Mouse (Mus musculus): ENCODE data around the gene Mrfap1. TPM values are rescaled to one million over a fixed set of nuclear protein-coding genes. Genes with fewer than 3 reads are reported as not detected.

The Mrfap1 gene
- polyA plus RNA-seq, 1 experiment from 2014 or later: 504 TPM

DNA sequence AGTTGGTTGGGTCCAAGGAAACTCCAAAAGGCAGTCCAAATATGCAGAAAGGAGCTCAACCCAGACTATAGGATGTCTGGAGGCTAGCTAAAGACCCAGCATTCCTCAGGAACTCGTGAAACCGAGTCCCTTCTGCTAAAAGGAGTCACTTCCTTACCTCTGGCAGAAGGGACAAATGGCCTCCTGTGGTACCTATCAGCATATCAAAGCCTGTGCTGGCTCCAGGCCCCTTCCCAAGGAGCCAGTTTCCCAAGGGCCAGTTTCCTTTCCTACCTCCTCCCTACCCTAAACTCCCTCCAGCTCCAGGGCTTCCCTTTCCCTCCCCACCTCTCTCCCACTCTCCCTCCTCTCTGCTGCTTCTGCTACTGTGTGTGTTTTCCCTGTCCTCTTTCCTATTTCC lies 19.4 kb downstream of the Mrfap1 start:
- Histone ChIP-seq H3K9ac (no peak overlapping the region), H3K4me3 (replicated peaks) (no peak overlapping the region)
- 4% methylated on average over 2 of the region's 2 CpGs for whole genome bisulfite sequencing

DNA sequence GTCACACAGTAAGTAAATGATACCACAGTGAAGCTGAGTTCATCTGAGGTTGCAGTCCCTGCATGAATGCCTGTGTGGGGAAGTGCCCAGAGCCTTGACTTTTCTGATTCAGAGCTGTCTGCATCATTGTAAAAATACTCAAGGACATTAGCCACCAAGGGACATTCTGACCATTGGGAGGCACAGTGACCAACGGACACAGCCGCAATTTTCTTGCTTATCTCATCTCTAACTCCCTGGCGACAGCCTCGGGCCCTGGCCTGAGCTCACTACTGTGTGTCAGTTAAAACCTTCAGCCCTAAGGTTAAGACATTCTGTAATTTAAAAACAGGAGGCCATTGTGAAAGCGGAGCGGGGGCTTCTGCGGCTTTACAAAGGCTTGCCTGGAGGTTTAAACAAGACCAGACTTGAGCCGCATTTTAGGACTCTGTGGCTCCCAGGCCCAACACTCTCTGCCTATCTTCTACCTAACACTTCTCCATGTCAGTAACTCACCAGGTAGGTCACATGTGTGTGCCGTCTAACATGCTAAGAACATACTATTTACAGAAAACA lies 20.5 kb downstream of the Mrfap1 start:
- 0 out of 2 replicates have a peak, but pooled peaks cover 3% of the 10 kb centered on the region for H3K9me3 ChIP-seq
- no peak overlapping the region for H3K4me3 ChIP-seq (replicated peaks)
- H3K27me3 ChIP-seq: no peaks in the 10 kb centered on the region
- H3K4me2 ChIP-seq: no peak overlapping the region
- H3K4me1 ChIP-seq: 0 out of 2 replicates have a peak, but pooled peaks cover 3% of the 10 kb centered on the region
- H3K36me3 ChIP-seq (replicated peaks): no peaks in the 10 kb centered on the region
- H3K9ac ChIP-seq: 0 out of 2 replicates have a peak overlapping the region, but pooled peaks have one; percentile 12
- 23% methylated on average over 9 of the region's 9 CpGs for WGBS
- ATAC-seq (ENCODE audit: low FRiP score): no peak
- H3K27ac ChIP-seq: no peak overlapping the region

More for the DNA sequence above, 19.4 kb downstream of the Mrfap1 start:
- Histone ChIP-seq H3K4me2 (no peak overlapping the region), H3K36me3 (replicated peaks) (no peaks in the 10 kb centered on the region), H3K4me1 (0 out of 2 replicates have a peak, but pooled peaks cover 3% of the 10 kb centered on the region), H3K27ac (no peak overlapping the region), H3K9me3 (0 out of 2 replicates have a peak, but pooled peaks cover 3% of the 10 kb centered on the region), H3K27me3 (no peaks in the 10 kb centered on the region)
- ATAC-seq (ENCODE audit: low FRiP score): no peak

DNA sequence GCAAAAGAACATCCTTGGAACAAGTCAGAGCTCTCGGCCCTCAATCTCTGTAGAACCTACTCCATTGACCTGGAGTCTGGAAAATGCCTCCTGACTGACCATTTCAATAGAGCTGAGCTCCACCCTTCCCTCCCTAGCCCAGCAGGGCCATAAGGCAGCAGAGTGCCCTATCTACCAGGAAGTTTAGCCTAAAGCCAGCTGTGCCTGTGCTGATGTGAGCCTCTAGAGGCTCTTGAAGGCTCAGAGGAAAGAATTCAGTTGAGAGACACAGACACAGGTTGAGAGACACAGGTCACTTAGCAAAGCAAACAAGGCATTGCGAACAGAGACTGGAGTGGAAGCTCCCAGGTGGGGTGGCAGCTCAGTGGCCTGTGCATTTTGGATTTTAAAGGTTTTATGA lies 21.3 kb downstream of the Mrfap1 start:
- Histone ChIP-seq H3K4me2 (no peak overlapping the region), H3K4me1 (0 out of 2 replicates have a peak, but pooled peaks cover 3% of the 10 kb centered on the region), H3K9me3 (0 out of 2 replicates have a peak, but pooled peaks cover 3% of the 10 kb centered on the region), H3K27me3 (no peaks in the 10 kb centered on the region), H3K36me3 (replicated peaks) (no peaks in the 10 kb centered on the region), H3K9ac (no peak overlapping the region), H3K27ac (no peak overlapping the region), H3K4me3 (replicated peaks) (no peak overlapping the region)
- ATAC-seq (ENCODE audit: low FRiP score): no peak
- 86% methylated on average over 2 of the region's 2 CpGs for WGBS

DNA sequence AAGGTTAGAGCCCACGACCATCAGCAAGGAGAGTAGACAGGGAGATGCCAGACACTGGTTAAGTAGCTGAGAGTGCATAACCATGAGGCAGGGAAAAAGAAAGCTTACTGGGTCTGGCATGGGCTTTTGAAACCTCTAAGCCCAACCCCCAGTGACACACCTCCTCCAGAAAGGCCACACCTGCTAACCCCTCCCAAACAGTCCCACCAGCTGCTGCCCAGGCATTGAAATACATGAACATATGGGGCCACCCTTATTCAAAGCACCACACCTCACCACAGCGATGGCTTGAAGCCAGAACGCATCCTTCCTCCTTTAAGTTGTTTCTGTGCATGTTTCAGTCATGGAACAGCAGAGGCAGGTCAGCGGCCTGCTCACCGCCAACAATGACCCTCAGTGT lies 24.0 kb downstream of the Mrfap1 start:
- no peak for ATAC-seq (ENCODE audit: low FRiP score)
- Histone ChIP-seq H3K9ac (no peak overlapping the region), H3K27ac (no peak overlapping the region), H3K9me3 (no peaks in the 10 kb centered on the region), H3K36me3 (replicated peaks) (no peaks in the 10 kb centered on the region), H3K27me3 (no peaks in the 10 kb centered on the region), H3K4me1 (peaks cover 5% of the 10 kb centered on the region), H3K4me2 (no peak overlapping the region), H3K4me3 (replicated peaks) (no peak overlapping the region)
- WGBS: 84% methylated on average over 5 of the region's 5 CpGs

DNA sequence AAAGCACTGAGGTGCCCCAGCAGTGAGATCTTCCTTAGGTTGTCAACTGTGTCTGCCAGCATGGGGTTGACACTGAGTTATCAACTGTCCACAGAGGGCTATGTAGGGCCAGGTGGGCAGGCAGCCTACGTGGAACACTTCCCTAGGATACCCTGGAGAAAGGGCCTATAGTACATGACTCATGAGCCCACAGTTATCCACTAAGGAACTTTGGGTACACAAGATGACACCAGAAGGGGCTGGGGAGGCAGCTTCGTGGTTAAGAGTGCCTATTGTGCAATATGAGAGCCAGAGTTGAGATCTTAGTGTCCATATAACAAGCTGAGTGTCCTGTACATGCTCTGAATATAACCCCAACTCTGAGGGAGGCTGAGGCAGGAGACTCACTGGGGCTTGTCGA lies 27.0 kb downstream of the Mrfap1 start:
- 66% methylated on average over 3 of the region's 3 CpGs for WGBS
- Histone ChIP-seq H3K36me3 (replicated peaks) (no peaks in the 10 kb centered on the region), H3K4me3 (replicated peaks) (no peak overlapping the region), H3K27ac (no peak overlapping the region), H3K4me1 (peaks cover 14% of the 10 kb centered on the region), H3K9ac (no peak overlapping the region), H3K4me2 (no peak overlapping the region), H3K27me3 (no peaks in the 10 kb centered on the region), H3K9me3 (no peaks in the 10 kb centered on the region)
- no peak for ATAC-seq (ENCODE audit: low FRiP score)

DNA sequence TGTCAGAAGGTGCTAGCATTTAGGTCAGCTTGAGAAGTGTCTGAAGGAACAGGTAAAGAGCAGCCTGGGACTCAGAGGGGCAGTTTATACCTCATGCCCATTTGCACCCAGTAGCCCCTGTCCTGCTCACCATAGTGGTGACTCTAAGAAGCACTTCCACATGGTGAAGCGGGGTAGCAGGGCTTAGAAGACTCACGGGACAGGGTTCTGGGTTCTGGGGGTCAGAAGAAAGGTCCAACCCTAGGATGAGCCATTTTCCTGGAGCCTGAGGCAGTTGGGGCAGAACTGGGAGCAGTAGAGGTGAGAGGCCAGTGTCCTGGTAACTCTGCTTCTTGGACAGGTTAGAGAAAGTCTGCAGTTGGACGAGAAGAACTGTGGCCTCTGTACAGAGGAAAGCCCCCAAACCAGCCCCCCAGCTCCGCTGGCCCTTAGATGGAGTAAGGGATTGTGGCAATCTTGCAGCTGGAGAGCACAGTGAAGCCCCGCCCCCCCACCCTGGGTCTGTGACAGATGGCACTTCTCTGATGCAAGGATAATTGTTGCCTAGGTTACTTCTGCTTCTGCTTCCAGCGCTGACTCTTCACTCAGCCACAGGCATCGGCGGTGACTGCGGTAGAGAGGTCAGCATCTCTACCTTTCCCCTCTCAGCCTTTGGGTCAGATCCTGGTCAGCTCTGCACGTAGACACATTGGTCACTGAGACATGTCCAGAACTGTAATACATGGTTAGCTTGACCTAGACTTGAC lies 29.4 kb downstream of the Mrfap1 start:
- H3K27ac ChIP-seq: 0 out of 2 replicates have a peak overlapping the region, but pooled peaks have one; percentile 20
- H3K4me1 ChIP-seq: peaks cover 21% of the 10 kb centered on the region
- 46% methylated on average over 10 of the region's 10 CpGs for WGBS
- H3K36me3 ChIP-seq (replicated peaks): no peaks in the 10 kb centered on the region
- no peak overlapping the region for H3K4me2 ChIP-seq
- H3K9me3 ChIP-seq: no peaks in the 10 kb centered on the region
- ATAC-seq (ENCODE audit: low FRiP score): peak; percentile 81
- no peak overlapping the region for H3K4me3 ChIP-seq (replicated peaks)
- H3K9ac ChIP-seq: no peak overlapping the region
- H3K27me3 ChIP-seq: 0 out of 2 replicates have a peak, but pooled peaks cover 3% of the 10 kb centered on the region

DNA sequence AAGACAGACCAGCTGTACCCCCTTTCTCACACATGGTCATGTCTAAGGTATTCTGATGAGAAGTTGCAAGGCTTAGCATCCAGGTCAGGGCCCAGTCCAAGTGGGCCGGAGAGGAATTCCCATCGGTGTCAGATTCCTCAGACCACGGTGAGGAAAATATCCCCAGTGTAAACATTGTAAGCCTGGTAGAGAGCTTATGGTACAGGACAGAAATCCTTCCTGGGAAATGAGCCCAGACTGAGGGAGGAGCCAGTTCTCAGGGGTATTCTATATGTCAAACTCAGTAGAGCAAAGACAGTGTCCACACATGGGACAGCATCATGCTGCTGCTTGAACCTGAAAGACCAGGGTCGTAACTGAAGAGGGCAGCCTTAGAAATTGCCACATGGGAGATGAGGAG lies 36.7 kb downstream of the Mrfap1 start:
- no peak overlapping the region for H3K4me2 ChIP-seq
- H3K9me3 ChIP-seq: no peaks in the 10 kb centered on the region
- H3K4me1 ChIP-seq: peaks cover 6% of the 10 kb centered on the region; the same call in 1 of the 2 replicates
- no peak overlapping the region for H3K9ac ChIP-seq
- H3K36me3 ChIP-seq (replicated peaks): no peaks in the 10 kb centered on the region
- no peak for ATAC-seq (ENCODE audit: low FRiP score)
- 0 out of 2 replicates have a peak, but pooled peaks cover 3% of the 10 kb centered on the region for H3K27me3 ChIP-seq
- 82% methylated on average over 4 of the region's 4 CpGs for WGBS
- H3K27ac ChIP-seq: no peak overlapping the region
- no peak overlapping the region for H3K4me3 ChIP-seq (replicated peaks)

DNA sequence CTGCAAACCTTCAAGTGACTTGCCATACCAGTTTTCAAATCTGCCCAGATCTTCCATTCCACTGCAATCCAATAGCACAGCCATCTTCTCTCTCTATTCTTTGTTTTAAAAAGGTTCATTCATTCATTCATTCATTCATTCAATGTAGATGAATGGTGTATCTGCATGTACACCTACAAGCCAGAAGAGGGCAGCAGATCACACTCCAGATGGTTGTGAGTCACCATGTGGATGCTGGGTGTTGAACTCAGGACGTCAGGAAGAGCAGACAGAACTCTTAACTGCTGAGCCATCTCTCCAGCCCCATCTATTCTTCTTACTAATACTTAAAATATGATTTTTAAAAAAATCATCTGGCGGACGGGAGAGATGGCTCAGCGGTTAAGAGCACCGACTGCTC lies 39.5 kb downstream of the Mrfap1 start:
- no peak overlapping the region for H3K4me3 ChIP-seq (replicated peaks)
- H3K4me2 ChIP-seq: no peak overlapping the region
- WGBS: 70% methylated on average over 5 of the region's 5 CpGs
- H3K9ac ChIP-seq: no peak overlapping the region
- no peak for ATAC-seq (ENCODE audit: low FRiP score)
- H3K36me3 ChIP-seq (replicated peaks): no peaks in the 10 kb centered on the region
- H3K27me3 ChIP-seq: 0 out of 2 replicates have a peak, but pooled peaks cover 11% of the 10 kb centered on the region
- H3K27ac ChIP-seq: no peak overlapping the region
- H3K9me3 ChIP-seq: no peaks in the 10 kb centered on the region
- no peaks in the 10 kb centered on the region for H3K4me1 ChIP-seq

DNA sequence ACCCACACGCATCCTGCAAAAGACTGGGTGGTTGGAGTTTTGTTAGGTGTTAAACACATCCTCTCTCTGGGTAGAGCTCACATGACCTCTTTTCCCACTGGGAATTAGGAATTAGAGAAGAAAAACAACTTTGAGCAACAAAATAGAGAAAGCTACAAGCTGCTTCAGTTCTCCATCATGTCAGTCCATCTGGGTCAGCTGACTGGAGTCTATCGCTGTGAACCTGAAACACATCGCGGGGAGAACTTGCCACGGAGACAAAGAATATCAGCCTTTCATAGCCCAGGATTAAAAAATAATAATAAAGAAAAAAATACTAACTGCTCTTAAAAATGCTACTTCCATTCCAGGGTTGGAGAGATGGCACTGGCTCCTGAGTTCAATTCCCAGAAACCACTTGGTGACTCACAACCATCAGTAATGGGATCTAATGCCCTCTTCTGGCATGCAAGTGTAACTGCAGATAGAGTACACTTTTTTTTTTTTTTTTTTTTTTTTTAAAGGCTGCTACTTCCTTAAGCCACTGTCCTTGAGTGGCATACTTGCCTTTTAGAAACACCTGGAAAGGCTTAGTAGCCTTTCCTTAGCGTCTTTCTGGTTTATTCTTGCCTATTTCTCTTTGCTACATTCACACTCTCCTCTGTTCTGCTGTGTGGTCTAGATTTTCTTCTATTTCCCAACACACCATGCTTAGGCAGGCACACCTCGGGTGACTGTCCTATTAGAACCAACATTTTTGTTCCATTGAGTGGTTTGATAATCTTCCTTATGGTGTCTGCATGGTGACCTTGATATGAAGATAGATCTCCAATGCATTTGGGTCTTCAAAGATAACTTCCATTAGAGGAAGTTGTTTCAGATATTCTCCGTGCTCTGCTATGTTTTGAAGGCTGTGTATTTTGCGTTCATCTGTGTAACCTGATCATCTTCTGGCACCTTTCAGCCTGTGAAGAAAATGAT lies 46.2 kb downstream of the Mrfap1 start:
- H3K9me3 ChIP-seq: no peaks in the 10 kb centered on the region
- no peak overlapping the region for H3K4me2 ChIP-seq
- no peak for ATAC-seq (ENCODE audit: low FRiP score)
- 0 out of 2 replicates have a peak, but pooled peaks cover 19% of the 10 kb centered on the region for H3K27me3 ChIP-seq
- peaks cover 14% of the 10 kb centered on the region for H3K4me1 ChIP-seq
- H3K36me3 ChIP-seq (replicated peaks): 0 out of 2 replicates have a peak, but pooled peaks cover under 1% of the 10 kb centered on the region
- H3K27ac ChIP-seq: no peak overlapping the region
- no peak overlapping the region for H3K9ac ChIP-seq
- H3K4me3 ChIP-seq (replicated peaks): no peak overlapping the region
- WGBS: 76% methylated on average over 9 of the region's 9 CpGs

DNA sequence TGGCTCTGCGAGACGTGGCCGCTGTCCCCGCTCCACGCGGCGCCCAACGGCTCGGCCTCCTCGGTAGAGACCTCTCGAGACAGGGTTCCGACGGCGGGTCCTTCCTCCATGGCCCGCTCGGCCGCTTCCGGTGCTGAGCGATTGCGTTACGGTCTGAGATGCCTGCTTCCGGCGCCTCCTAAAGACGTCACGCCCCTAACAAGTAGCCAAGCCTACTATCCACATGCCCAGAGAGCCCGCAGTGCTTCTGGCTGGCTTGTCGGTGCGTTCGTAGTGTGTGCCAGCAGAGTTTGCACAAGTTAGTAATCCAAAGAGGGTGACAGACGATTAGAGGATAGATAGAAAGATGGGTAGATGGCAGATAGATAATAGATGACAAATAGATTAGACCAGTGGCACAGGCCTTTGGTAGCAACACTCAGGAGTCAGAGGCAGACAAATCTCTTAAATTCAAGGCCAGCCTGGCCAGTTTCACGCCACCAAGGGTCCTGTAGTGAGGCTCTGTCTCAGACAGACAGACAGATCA lies 48.0 kb downstream of the Mrfap1 start, which contains the start of gene Bloc1s4:
TSS of gene Bloc1s4 (minus strand) at position 115 of the 526 bp plus-strand sequence.
- 5% methylated on average over 30 of the region's 31 CpGs for WGBS
- Histone ChIP-seq H3K36me3 (replicated peaks) (0 out of 2 replicates have a peak, but pooled peaks cover 4% of the 10 kb centered on the region), H3K9ac (peak within 1 kb of the TSS; percentile 92), H3K9me3 (no peaks in the 10 kb centered on the region), H3K4me2 (peak within 1 kb of the TSS; percentile 99), H3K4me3 (replicated peaks) (peak within 1 kb of the TSS; percentile 99), H3K27ac (0 out of 2 replicates have a peak within 1 kb of the TSS, but pooled peaks have one; percentile 46), H3K4me1 (peaks cover 14% of the 10 kb centered on the region), H3K27me3 (0 out of 2 replicates have a peak, but pooled peaks cover 19% of the 10 kb centered on the region)
- peak; percentile 96 for ATAC-seq (ENCODE audit: low FRiP score)

DNA sequence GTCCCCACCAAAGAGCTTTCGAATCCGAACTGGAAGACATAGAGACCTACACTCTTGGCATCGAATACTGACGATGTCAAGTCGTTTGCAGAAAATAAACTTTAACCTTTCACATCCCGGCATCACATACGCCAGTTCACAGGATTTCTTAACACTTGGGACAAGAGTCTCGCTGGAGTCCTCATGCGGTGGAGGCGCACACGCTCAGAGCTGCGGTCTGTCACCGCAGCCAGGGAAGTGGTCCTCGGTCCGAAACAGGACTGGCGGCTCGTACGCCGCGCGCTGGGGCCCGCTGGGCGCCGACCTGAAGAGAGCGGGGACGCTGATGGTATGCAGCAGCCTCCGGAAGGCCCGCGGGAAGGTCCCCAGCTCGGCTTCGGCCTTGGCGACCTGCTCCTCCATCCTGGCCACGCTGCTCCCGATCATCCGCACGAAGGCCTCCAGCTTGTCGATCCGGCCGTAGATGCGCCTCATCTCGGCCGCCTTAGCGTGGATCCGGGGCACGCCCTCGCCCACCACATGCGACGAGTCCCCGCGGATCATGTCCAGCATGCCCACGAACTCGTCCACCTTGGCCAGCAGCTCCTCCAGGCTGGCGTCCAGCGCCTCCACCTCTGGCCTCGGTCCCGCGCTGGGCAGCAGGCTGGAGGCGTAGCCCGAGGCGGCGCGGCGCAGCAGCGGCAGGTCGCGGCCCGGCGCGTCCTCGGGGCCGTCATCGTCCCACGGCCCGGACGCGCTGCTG lies 48.6 kb downstream of the Mrfap1 start:
- WGBS: 2% methylated on average over 76 of the region's 76 CpGs
- Histone ChIP-seq H3K4me3 (replicated peaks) (peak overlapping the region; percentile 99), H3K27ac (0 out of 2 replicates have a peak overlapping the region, but pooled peaks have one; percentile 46), H3K27me3 (0 out of 2 replicates have a peak, but pooled peaks cover 14% of the 10 kb centered on the region), H3K4me1 (peaks cover 14% of the 10 kb centered on the region), H3K9me3 (no peaks in the 10 kb centered on the region), H3K9ac (peak overlapping the region; percentile 92), H3K36me3 (replicated peaks) (0 out of 2 replicates have a peak, but pooled peaks cover 4% of the 10 kb centered on the region), H3K4me2 (peak overlapping the region; percentile 99)
- peak; percentile 75 for ATAC-seq (ENCODE audit: low FRiP score)
